Mouse (Mus musculus): ENCODE measurements around the gene Dennd1c. TPM values are rescaled to one million over a fixed set of nuclear protein-coding genes. Genes with fewer than 3 reads are reported as not detected.

Dennd1c gene
- total and polyA plus RNA-seq, 2 experiments from 2014 or later, result 0.70 to 2.1 TPM

- Histone ChIP-seq H3K9me3 (replicated peaks; ENCODE audit: control insufficient read depth, low read length) (no peaks in the 10 kb centered on the region), H3K4me3 (ENCODE audit: low read depth, low read length) (no peak overlapping the region), H3K36me3 (replicated peaks; ENCODE audit: control insufficient read depth, insufficient read depth, low read length) (no peaks in the 10 kb centered on the region), H3K4me2 (ENCODE audit: low read depth, low read length) (no peak overlapping the region), H3K4me1 (ENCODE audit: control insufficient read depth, insufficient read depth) (peaks cover 17% of the 10 kb centered on the region; the same call in 1 of the 2 replicates), H3K27me3 (ENCODE audit: control insufficient read depth, insufficient read depth, low read length) (0 out of 2 replicates have a peak, but pooled peaks cover 4% of the 10 kb centered on the region), H3K27ac (ENCODE audit: low read depth) (no peak overlapping the region), H3K9ac (replicated peaks; ENCODE audit: low read depth, low read length) (no peak overlapping the region)
- DNase-seq (ENCODE audit: low spot score) (no peak), ATAC-seq (ENCODE audit: insufficient read depth, low read depth) (no peak)
- TF ChIP-seq EP300 (IDR thresholded peaks at IDR 0.05; ENCODE audit: low read depth) (no peak), CTCF (IDR thresholded peaks at IDR 0.05; ENCODE audit: low read depth) (no peak)
- WGBS, result 62% methylated on average over 2 of the region's 2 CpGs
Measured at GRCm38 (mm10) chr17:57102276-57102675, 24.0 kb upstream of the Dennd1c start.

- H3K4me1 ChIP-seq (ENCODE audit: control insufficient read depth, insufficient read depth), result 0 out of 2 replicates have a peak, but pooled peaks cover 4% of the 10 kb centered on the region
- 0 out of 2 replicates have a peak, but pooled peaks cover 7% of the 10 kb centered on the region for H3K27me3 ChIP-seq (ENCODE audit: control insufficient read depth, insufficient read depth, low read length)
- no peak for TF ChIP-seq CTCF (IDR thresholded peaks at IDR 0.05; ENCODE audit: low read depth)
- DNase-seq (ENCODE audit: low spot score) (no peak), ATAC-seq (ENCODE audit: insufficient read depth, low read depth) (no peak)
- H3K36me3 ChIP-seq (replicated peaks; ENCODE audit: control insufficient read depth, insufficient read depth, low read length), result no peaks in the 10 kb centered on the region
- WGBS, result 5% methylated on average over 10 of the region's 10 CpGs
- H3K4me2 ChIP-seq (ENCODE audit: low read depth, low read length), result no peak overlapping the region
- H3K4me3 ChIP-seq (ENCODE audit: low read depth, low read length), result no peak overlapping the region
- H3K9ac ChIP-seq (replicated peaks; ENCODE audit: low read depth, low read length), result no peak overlapping the region
- H3K9me3 ChIP-seq (replicated peaks; ENCODE audit: control insufficient read depth, low read length), result no peaks in the 10 kb centered on the region
- H3K27ac ChIP-seq (ENCODE audit: low read depth), result no peak overlapping the region
Measured at GRCm38 (mm10) chr17:57099629-57100325, 21.5 kb upstream of the Dennd1c start.

GRCm38 (mm10) chr17:57098321-57098720 lies 20.0 kb upstream of the Dennd1c start:
- Histone ChIP-seq H3K27ac (ENCODE audit: low read depth) (no peak overlapping the region), H3K9me3 (replicated peaks; ENCODE audit: control insufficient read depth, low read length) (no peaks in the 10 kb centered on the region), H3K36me3 (replicated peaks; ENCODE audit: control insufficient read depth, insufficient read depth, low read length) (no peaks in the 10 kb centered on the region), H3K27me3 (ENCODE audit: control insufficient read depth, insufficient read depth, low read length) (0 out of 2 replicates have a peak, but pooled peaks cover 7% of the 10 kb centered on the region), H3K4me2 (ENCODE audit: low read depth, low read length) (no peak overlapping the region), H3K4me1 (ENCODE audit: control insufficient read depth, insufficient read depth) (no peaks in the 10 kb centered on the region), H3K4me3 (ENCODE audit: low read depth, low read length) (no peak overlapping the region), H3K9ac (replicated peaks; ENCODE audit: low read depth, low read length) (no peak overlapping the region)
- TF ChIP-seq EP300 (IDR thresholded peaks at IDR 0.05; ENCODE audit: low read depth) (no peak), CTCF (IDR thresholded peaks at IDR 0.05; ENCODE audit: low read depth) (no peak)
- DNase-seq (ENCODE audit: low spot score), result no peak
- WGBS, result 65% methylated on average over 5 of the region's 5 CpGs
- no peak for ATAC-seq (ENCODE audit: insufficient read depth, low read depth)

GRCm38 (mm10) chr17:57096623-57096920 lies 18.3 kb upstream of the Dennd1c start:
- WGBS, result 0% methylated on average over 11 of the region's 11 CpGs
- ATAC-seq (ENCODE audit: insufficient read depth, low read depth), result peak; percentile 78

GRCm38 (mm10) chr17:57095855-57096622 lies 17.7 kb upstream of the Dennd1c start:
- Histone ChIP-seq H3K36me3 (replicated peaks; ENCODE audit: control insufficient read depth, insufficient read depth, low read length) (no peaks in the 10 kb centered on the region), H3K4me1 (ENCODE audit: control insufficient read depth, insufficient read depth) (no peaks in the 10 kb centered on the region), H3K9me3 (replicated peaks; ENCODE audit: control insufficient read depth, low read length) (no peaks in the 10 kb centered on the region), H3K4me2 (ENCODE audit: low read depth, low read length) (peak overlapping the region; percentile 48; the same call in 1 of the 2 replicates), H3K27me3 (ENCODE audit: control insufficient read depth, insufficient read depth, low read length) (0 out of 2 replicates have a peak, but pooled peaks cover 7% of the 10 kb centered on the region), H3K27ac (ENCODE audit: low read depth) (no peak overlapping the region), H3K4me3 (ENCODE audit: low read depth, low read length) (peak overlapping the region; percentile 20), H3K9ac (replicated peaks; ENCODE audit: low read depth, low read length) (no peak overlapping the region)
- DNase-seq (ENCODE audit: low spot score) (peak; percentile 79), ATAC-seq (ENCODE audit: insufficient read depth, low read depth) (peak; percentile 79)
- TF ChIP-seq CTCF (IDR thresholded peaks at IDR 0.05; ENCODE audit: low read depth), result no peak
- TF ChIP-seq EP300 (IDR thresholded peaks at IDR 0.05; ENCODE audit: low read depth), result no peak
- WGBS, result 3% methylated on average over 18 of the region's 19 CpGs

More at GRCm38 (mm10) chr17:57096623-57096920, 18.3 kb upstream of the Dennd1c start:
- no peak overlapping the region for H3K27ac ChIP-seq (ENCODE audit: low read depth)
- H3K27me3 ChIP-seq (ENCODE audit: control insufficient read depth, insufficient read depth, low read length), result 0 out of 2 replicates have a peak, but pooled peaks cover 7% of the 10 kb centered on the region
- no peak overlapping the region for H3K9ac ChIP-seq (replicated peaks; ENCODE audit: low read depth, low read length)
- H3K36me3 ChIP-seq (replicated peaks; ENCODE audit: control insufficient read depth, insufficient read depth, low read length), result no peaks in the 10 kb centered on the region
- peak overlapping the region; percentile 20 for H3K4me3 ChIP-seq (ENCODE audit: low read depth, low read length)
- H3K4me1 ChIP-seq (ENCODE audit: control insufficient read depth, insufficient read depth), result no peaks in the 10 kb centered on the region
- H3K4me2 ChIP-seq (ENCODE audit: low read depth, low read length), result peak overlapping the region; percentile 48; the same call in 1 of the 2 replicates
- no peaks in the 10 kb centered on the region for H3K9me3 ChIP-seq (replicated peaks; ENCODE audit: control insufficient read depth, low read length)
- TF ChIP-seq EP300 (IDR thresholded peaks at IDR 0.05; ENCODE audit: low read depth), result no peak
- TF ChIP-seq CTCF (IDR thresholded peaks at IDR 0.05; ENCODE audit: low read depth), result peak; percentile 88
- no peak for DNase-seq (ENCODE audit: low spot score)
